Mouse (Mus musculus) liver, postnatal 0 days (tissue): Measurements from ENCODE around the gene Khdc3.

Source experiments
- CTCF ChIP-seq: sonication (generic); IDR thresholded peaks from 2 replicates; pipeline ENCODE4 v1.5.1; 2016; ENCODE audit warnings: antibody characterized with exemption, low read depth
- EP300 ChIP-seq: IDR thresholded peaks from 2 replicates; pipeline ENCODE4 v1.6.1; 2016; ENCODE audit warnings: antibody characterized with exemption, low read depth, mild to moderate bottlenecking

GRCm38 (mm10) chr9:73137341-73137886 lies 35.8 kb downstream of the Khdc3 start:
- no peak for TF ChIP-seq CTCF
- TF ChIP-seq EP300, result no peak
